In genomic region chr2:69149154-69149553, GRCm38 (mm10) we compare ENCODE assay signal across 17 mouse cellular contexts. TPM values are rescaled to one million over a fixed set of nuclear protein-coding genes. Genes with fewer than 3 reads are reported as not detected.
DNase-seq lines count a peak whose midpoint lies in the region; ATAC-seq lines count a peak whose summit lies in the region.
"Had no signal": no experiment of that assay in that cellular context is flagged by ENCODE, and none has a peak within 500 bp of the region (broad histone marks: within the 10 kb centered on the region; RNA-seq: fewer than 3 reads in every experiment).

No protein-coding gene starts in this region.

- WGBS in heart, embryonic 12.5 days: 81% methylated on average over 10 of the region's 10 CpGs

- no peak overlapping the region for H3K4me2 ChIP-seq in heart, embryonic 12.5 days
- H3K4me2 ChIP-seq: liver, embryonic 13.5 days; midbrain, embryonic 15.5 days had no signal

- no peaks in the 10 kb centered on the region for H3K4me1 ChIP-seq in heart, embryonic 12.5 days (replicated peaks)
- H3K4me1 ChIP-seq: liver, embryonic 13.5 days; midbrain, embryonic 15.5 days had no signal

- H3K9ac ChIP-seq in heart, embryonic 12.5 days: no peak overlapping the region
- H3K9ac ChIP-seq: liver, embryonic 13.5 days; midbrain, embryonic 15.5 days had no signal

- H3K27me3 ChIP-seq in heart, embryonic 12.5 days (replicated peaks): no peaks in the 10 kb centered on the region
- H3K27me3 ChIP-seq: liver, embryonic 13.5 days; midbrain, embryonic 15.5 days had no signal

- no peak overlapping the region for H3K27ac ChIP-seq in heart, embryonic 12.5 days (ENCODE audit: poor library complexity, severe bottlenecking)
- H3K27ac ChIP-seq: liver, embryonic 13.5 days; midbrain, embryonic 15.5 days had no signal

- H3K4me3 ChIP-seq in heart, embryonic 12.5 days: no peak overlapping the region
- H3K4me3 ChIP-seq: erythroblast, embryonic 14.5 days; liver, embryonic 13.5 days; megakaryocyte, embryonic 14.5 days; midbrain, embryonic 15.5 days had no signal

- DNase-seq in heart, adult 11 months: peak; percentile 93
- DNase-seq in urinary bladder, postnatal 25 days (ENCODE audit: low spot score): peak; percentile 9
- DNase-seq in urinary bladder, adult 2 months (ENCODE audit: low spot score): no peak
- DNase-seq in heart, postnatal 4 days: peak; percentile 11
- no peak for DNase-seq in thymus, postnatal 36 days
- no peak for DNase-seq in cerebellum, postnatal 25 days
- DNase-seq: layer of hippocampus, postnatal 36 days; liver, embryonic 13.5 days; retina, postnatal 1 day; right cerebral cortex, postnatal 4 days; thymus, adult 18-20 months had no signal

- H3K9me3 ChIP-seq in heart, embryonic 12.5 days (replicated peaks): no peaks in the 10 kb centered on the region
- H3K9me3 ChIP-seq: liver, embryonic 13.5 days; midbrain, embryonic 15.5 days had no signal

- no peak for ATAC-seq in heart, embryonic 12.5 days (ENCODE audit: insufficient number of reproducible peaks, low FRiP score)
- ATAC-seq: forebrain, embryonic 14.5 days; midbrain, embryonic 15.5 days had no signal

- no peaks in the 10 kb centered on the region for H3K36me3 ChIP-seq in heart, embryonic 12.5 days
- H3K36me3 ChIP-seq: liver, embryonic 13.5 days; midbrain, embryonic 15.5 days had no signal

RNA-seq across cellular contexts. Expression of gene Nostrin, which starts 13.6 kb away (rescaled TPM):
- polyA plus RNA-seq in heart, embryonic 12.5 days (2016; fragmentation: Nextera tagmentation; extraction: Ambion mirVana): 2.4 and 2.8 TPM in 2 replicates
- polyA plus RNA-seq in urinary bladder, adult 2 months (2012; rRNA removed): 6.1 and 7.8 TPM in 2 replicates
- 10 to 100 TPM; 11.0 to 13.0 TPM for total RNA-seq in heart, postnatal 4 days (2021)
- total RNA-seq: hematopoietic stem cell, adult 5-6 weeks had no signal
- polyA plus RNA-seq: erythroblast, embryonic 14.5 days had no signal

RNA-seq across cellular contexts. Expression of gene Spc25, which starts 56.8 kb away (rescaled TPM):
- polyA plus RNA-seq in heart, embryonic 12.5 days (2016; fragmentation: Nextera tagmentation; extraction: Ambion mirVana): 135 and 142 TPM in 2 replicates
- 2.6 and 2.9 TPM in 2 replicates for polyA plus RNA-seq in urinary bladder, adult 2 months (2012; rRNA removed)
- total RNA-seq in heart, postnatal 4 days (2021): 10 to 100 TPM; 50.1 to 52.5 TPM

Comparison
In these comparisons a context has a peak if more than half of its experiments do, and no peak if none do; other contexts are left out.
1. DNase-seq: peak in heart, adult 11 months (single experiment), urinary bladder, postnatal 25 days (single experiment) and heart, postnatal 4 days (single experiment); none in urinary bladder, adult 2 months (single experiment), thymus, postnatal 36 days (0 of 2) and cerebellum, postnatal 25 days (0 of 2).
2. RNA of gene Spc25, which starts 56.8 kb away (polyA plus RNA-seq): 135 to 142 TPM in heart, embryonic 12.5 days; 2.6 to 2.9 TPM in urinary bladder, adult 2 months; every median in the first group is over 10 times any median in the second.